Mouse (Mus musculus) mouse embryonic stem cell (cell line): ENCODE results near the gene Klhdc8b.

Experiments used
- in situ Hi-C, 2 experiments: fragments of 300-500 bp; cut with MboI; formaldehyde crosslinking; loops; 1 replicate in 1 of 2; 3 replicates in 1 of 2; pipeline ENCODE4 v1.14.3; 2019 to 2020; ENCODE audit warnings: low sequenced_read_pairs in 2 of 2, low pct_unique_long_range_greater_than_20kb in 1 of 2, mixed read lengths in 1 of 2; ENCODE audit not compliant: unreplicated experiment in 1 of 2

The Klhdc8b gene

DNA sequence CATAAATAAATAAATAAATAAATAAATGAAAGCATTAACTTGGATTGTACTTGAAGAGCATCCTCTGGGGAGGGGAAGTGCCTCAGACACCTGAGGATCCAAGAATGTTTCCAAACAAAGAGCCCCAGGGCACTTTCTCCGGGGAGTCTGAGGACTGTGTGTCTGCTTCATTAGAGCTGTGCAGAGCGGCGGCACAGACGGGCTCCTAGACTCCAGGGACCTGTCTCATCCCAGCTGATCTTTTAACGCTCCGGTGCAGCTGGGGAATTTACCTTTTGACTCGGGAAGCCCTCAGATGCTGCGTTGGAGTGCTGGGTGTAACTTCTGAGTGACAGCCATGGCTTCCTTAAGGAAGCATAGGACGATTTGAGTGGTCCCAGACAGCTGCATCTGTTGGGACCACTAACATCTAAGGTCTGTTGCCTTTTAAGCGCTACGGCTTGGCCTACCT lies at the start of gene Klhdc8b:
Gene Klhdc8b, minus strand, starts transcription at position 401 of the 451 bp plus-strand sequence.
- in situ Hi-C loops, result no loop called here

- in situ Hi-C loops, result no loop called here
Measured at GRCm38 (mm10) chr9:108508776-108509175, 47.4 kb upstream of the Klhdc8b start.

DNA sequence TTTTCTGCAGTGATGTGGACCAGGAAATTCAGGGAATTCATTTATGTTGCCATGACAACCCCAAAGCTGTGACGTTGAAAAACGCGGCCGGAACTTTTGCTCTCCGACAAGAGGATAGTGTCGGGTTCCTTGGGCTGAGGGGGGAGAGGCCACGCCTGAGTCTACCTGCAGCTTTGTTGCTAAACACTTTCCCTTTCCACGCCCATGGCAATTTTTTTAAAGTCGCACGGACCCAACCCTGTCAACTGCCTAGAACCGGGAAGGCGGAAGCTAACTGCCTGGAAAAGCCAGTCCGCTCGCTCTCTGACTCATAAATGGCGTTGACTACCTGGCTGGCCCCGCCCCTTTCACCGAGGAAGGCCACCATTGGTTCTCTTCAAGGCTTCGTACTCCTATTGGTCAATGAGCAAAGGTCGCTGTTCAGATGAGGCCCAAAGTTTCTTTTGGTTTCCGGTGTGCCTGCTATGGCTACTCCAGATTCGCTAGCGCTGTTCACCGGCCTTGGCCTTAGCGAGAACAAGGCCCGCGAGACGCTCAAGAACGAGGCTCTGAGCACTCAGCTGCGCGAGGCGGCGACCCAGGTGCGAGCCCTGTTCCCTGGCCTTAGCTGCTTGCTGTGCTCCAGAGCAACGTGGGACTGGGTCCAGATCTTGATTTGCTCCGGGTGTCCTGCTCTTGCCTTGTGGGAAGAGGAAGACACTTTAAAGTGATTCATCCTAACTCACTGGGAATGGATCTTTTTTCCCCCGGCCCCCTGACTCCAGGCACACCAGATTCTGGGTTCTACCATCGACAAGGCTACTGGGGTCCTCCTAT lies 46.4 kb upstream of the Klhdc8b start, which contains the start of gene Qars:
Gene Qars, plus strand, starts transcription at position 88 of the 816 bp plus-strand sequence.
- in situ Hi-C loops, result no loop called here

- in situ Hi-C loops, result no loop called here
Measured at GRCm38 (mm10) chr9:108506901-108507300, 45.5 kb upstream of the Klhdc8b start.

GRCm38 (mm10) chr9:108499943-108500342 lies 38.6 kb upstream of the Klhdc8b start:
- in situ Hi-C loops, result no loop called here

DNA sequence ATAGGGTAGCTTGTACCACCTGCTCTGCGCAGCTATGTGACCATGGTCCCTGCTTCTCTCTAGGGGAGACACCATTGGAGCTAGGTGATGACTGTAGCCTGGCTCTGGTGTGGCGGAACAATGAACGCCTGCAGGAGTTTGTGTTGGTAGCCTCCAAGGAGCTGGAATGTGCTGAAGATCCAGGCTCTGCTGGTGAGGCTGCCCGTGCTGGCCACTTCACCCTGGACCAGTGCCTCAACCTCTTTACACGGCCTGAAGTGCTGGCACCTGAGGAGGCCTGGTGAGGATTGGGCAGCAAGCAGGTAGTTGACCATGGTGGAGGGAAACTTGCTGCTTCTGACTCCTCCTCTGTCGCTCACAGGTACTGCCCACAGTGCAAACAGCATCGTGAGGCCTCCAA lies 37.9 kb upstream of the Klhdc8b start:
- in situ Hi-C loops, result no loop called here

DNA sequence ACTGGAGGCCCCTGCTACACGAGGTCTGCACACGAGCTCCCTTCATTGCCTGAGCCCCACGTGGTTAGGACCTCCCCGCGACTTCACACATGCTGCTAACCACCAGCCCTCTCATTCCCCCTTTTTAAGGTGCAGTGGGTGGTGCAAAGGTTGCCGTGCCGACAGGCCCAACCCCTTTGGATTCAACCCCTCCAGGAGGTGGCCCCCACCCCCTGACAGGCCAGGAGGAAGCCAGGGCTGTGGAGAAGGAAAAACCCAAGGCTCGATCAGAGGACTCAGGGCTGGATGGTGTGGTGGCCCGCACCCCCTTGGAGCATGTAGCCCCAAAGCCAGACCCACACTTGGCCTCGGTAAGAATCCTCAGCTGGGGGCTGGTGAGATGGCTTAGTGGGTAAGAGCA lies 33.5 kb upstream of the Klhdc8b start:
- in situ Hi-C loops, result no loop called here

DNA sequence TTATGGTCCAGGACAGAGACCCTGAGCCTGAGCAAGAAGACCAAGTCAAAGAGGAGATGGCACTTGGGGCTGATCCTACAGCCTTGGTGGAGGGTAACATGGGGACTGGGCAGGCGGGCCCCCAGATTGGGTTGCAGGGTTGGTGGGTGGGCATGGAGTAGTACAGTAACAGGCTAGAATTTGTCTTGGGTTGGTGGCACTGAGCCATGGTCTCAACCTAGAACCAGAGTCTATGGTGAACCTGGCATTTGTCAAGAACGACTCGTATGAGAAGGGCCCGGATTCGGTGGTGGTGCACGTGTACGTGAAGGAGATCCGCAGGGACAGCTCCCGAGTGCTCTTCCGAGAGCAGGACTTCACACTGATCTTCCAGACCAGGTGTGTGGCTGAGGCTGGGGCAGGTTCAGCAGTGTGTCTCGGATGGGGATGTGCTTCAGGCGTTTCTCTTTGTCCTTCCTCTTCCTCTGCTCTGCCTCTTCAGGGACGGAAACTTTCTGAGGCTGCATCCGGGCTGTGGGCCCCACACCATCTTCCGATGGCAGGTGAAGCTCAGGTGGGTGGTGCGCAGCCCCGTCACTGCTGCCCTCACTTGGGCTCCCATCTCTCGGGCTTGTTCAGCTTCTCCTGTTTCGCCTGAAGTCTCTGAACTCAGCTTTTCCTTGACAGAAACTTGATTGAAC lies 32.9 kb upstream of the Klhdc8b start:
- in situ Hi-C loops, result no loop called here

- in situ Hi-C loops, result no loop called here
Measured at GRCm38 (mm10) chr9:108493246-108493645, 31.9 kb upstream of the Klhdc8b start.

GRCm38 (mm10) chr9:108492043-108492750 lies 30.8 kb upstream of the Klhdc8b start:
- in situ Hi-C loops, result no loop called here

DNA sequence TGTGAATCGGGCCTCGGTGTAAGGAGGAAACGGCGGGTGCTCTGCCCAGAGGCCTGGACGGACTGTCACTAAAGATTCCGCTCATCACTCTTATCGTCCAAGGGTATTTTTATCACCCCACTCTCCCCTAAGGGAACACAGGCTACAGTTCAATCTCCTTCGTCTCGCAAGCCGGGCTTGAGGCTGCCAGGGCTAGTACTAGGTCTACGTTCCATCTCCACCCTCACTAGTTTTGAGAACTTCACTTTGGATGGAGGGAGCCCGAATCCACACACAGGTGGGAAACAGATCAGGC lies 29.9 kb upstream of the Klhdc8b start:
- in situ Hi-C loops, result no loop called here

- in situ Hi-C loops, result no loop called here
Measured at GRCm38 (mm10) chr9:108490559-108491285, 29.3 kb upstream of the Klhdc8b start, which contains the start of gene Usp19. TSS of gene Usp19 (plus strand) at chr9:108490602.

DNA sequence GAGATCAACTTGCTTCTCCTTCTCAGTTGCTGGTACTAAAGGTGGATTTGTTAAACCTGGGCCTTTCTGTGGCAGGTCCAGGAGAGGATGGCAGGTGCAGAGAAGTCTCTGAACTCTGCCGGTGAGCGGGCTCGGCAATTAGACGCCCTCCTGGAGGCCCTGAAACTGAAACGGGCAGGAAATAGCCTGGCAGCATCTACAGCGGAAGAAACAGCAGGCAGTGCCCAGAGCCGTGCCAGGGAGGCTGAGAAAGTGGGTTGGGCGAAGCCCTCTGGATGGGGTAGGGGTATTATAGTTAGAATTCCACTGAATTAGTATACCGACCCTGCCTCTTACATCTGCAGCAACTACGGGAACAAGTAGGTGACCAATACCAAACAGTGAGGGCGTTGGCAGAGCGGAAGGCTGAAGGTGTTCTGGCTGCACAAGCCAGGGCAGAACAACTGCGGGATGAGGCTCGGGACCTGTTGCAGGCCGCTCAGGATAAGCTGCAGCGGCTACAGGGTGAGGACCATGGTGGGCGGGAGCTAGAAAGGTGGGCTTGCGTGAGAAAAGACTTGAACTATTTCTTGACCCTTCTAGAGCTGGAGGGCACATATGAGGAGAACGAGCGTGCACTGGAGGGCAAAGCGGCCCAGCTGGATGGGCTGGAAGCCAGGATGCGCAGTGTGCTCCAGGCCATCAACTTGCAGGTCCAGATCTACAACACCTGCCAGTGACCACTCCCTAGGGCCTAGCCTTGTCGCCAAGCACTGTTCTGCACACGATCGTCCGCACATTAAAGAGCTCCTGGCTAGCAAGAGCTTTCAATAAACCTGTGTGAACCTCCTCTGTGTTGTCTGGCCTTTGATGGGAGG lies 28.5 kb upstream of the Klhdc8b start:
- in situ Hi-C loops, result no loop called here

GRCm38 (mm10) chr9:108489215-108489614 lies 27.8 kb upstream of the Klhdc8b start:
- in situ Hi-C loops, result no loop called here

GRCm38 (mm10) chr9:108488403-108488802 lies 27.0 kb upstream of the Klhdc8b start:
- in situ Hi-C loops, result no loop called here

DNA sequence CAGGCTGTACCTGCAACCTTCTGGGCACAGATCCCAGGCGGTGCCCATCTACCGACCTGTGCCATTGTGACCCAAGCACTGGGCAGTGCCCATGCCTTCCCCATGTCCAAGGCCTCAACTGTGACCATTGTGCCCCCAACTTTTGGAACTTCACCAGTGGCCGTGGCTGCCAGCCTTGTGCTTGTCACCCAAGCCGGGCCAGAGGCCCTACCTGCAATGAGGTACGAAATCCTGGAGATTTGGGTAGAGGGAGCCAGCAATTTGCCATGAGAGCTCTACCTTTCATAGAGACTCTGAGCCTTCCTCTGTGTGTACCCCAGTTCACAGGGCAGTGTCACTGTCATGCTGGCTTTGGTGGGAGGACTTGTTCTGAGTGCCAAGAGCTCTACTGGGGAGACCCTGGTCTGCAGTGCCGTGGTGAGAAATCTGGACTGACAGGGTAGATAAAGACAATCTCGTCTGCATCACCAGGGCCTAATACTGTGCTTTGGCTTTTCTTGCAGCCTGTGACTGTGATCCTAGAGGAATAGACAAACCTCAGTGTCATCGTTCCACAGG lies 25.7 kb upstream of the Klhdc8b start:
- in situ Hi-C loops, result no loop called here

DNA sequence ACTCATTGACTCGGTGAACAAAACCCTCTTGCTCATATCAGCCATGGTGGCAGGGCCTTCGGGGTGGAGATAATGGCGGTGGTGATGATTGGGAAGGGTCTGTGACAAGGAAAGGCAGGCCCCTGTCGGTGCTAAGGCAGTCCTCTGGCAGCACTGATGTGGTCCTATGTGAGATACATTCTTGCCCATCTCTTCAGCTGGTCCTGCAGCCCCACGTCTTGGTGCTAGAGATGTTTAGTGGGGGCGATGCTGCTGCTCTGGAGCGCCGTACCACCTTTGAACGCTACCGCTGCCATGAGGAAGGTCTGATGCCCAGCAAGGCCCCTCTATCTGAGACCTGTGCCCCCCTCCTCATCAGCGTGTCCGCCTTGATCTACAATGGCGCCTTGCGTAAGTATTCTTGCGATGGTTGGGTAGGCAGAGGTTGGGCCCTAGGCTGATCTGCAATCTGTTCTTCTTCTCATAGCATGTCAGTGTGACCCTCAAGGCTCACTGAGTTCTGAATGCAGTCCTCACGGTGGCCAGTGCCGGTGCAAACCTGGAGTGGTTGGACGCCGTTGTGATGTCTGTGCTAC lies 24.0 kb upstream of the Klhdc8b start:
- in situ Hi-C loops, result no loop called here
